Mouse (Mus musculus): ENCODE results near the gene Lamp1.

Gene Lamp1

GRCm38 (mm10) chr8:13164361-13164760 is 5.4 kb downstream of the Lamp1 start:
- DNase-seq, result no peak

- no peak for DNase-seq
Measured at GRCm38 (mm10) chr8:13170510-13170909, 11.5 kb downstream of the Lamp1 start.

GRCm38 (mm10) chr8:13174305-13174704 is 15.3 kb downstream of the Lamp1 start:
- no peak for DNase-seq

- no peak for DNase-seq
Measured at GRCm38 (mm10) chr8:13174811-13175210, 15.8 kb downstream of the Lamp1 start.

- DNase-seq, result no peak
Measured at GRCm38 (mm10) chr8:13175650-13176049, 16.7 kb downstream of the Lamp1 start.

- DNase-seq, result no peak
Measured at GRCm38 (mm10) chr8:13177173-13177852, 18.4 kb downstream of the Lamp1 start.

GRCm38 (mm10) chr8:13178137-13178536 is 19.2 kb downstream of the Lamp1 start:
- DNase-seq, result no peak

GRCm38 (mm10) chr8:13179482-13179881 is 20.5 kb downstream of the Lamp1 start:
- DNase-seq, result no peak

- no peak for DNase-seq
Measured at GRCm38 (mm10) chr8:13179948-13180347, 21.0 kb downstream of the Lamp1 start.

- DNase-seq, result no peak
Measured at GRCm38 (mm10) chr8:13180408-13180807, 21.4 kb downstream of the Lamp1 start.

GRCm38 (mm10) chr8:13180911-13181690 is 22.1 kb downstream of the Lamp1 start:
- DNase-seq, result no peak

- DNase-seq, result no peak
Measured at GRCm38 (mm10) chr8:13181691-13181976, 22.7 kb downstream of the Lamp1 start.

- no peak for DNase-seq
Measured at GRCm38 (mm10) chr8:13186819-13187218, 27.9 kb downstream of the Lamp1 start.

GRCm38 (mm10) chr8:13187229-13187628 is 28.3 kb downstream of the Lamp1 start:
- no peak for DNase-seq

- DNase-seq, result no peak
Measured at GRCm38 (mm10) chr8:13187638-13188037, 28.7 kb downstream of the Lamp1 start.

GRCm38 (mm10) chr8:13188052-13188555 is 29.1 kb downstream of the Lamp1 start:
- DNase-seq, result no peak

GRCm38 (mm10) chr8:13188857-13189256 is 29.9 kb downstream of the Lamp1 start:
- no peak for DNase-seq

- DNase-seq, result no peak
Measured at GRCm38 (mm10) chr8:13190235-13190634, 31.3 kb downstream of the Lamp1 start.

GRCm38 (mm10) chr8:13194818-13195217 is 35.9 kb downstream of the Lamp1 start:
- no peak for DNase-seq

GRCm38 (mm10) chr8:13197493-13197892 is 38.5 kb downstream of the Lamp1 start:
- no peak for DNase-seq

- DNase-seq, result no peak
Measured at GRCm38 (mm10) chr8:13199385-13200061, 40.6 kb downstream of the Lamp1 start.

- DNase-seq, result peak; percentile 49
Measured at GRCm38 (mm10) chr8:13200301-13201012, 41.5 kb downstream of the Lamp1 start, which contains the start of gene Grtp1. Grtp1 (minus strand) TSS chr8:13200620.

GRCm38 (mm10) chr8:13201013-13201334 is 42.0 kb downstream of the Lamp1 start:
- no peak for DNase-seq
